Mouse (Mus musculus): ENCODE measurements around the gene Fam227b. TPM values are rescaled to one million over a fixed set of nuclear protein-coding genes. Genes with fewer than 3 reads are reported as not detected.

Gene Fam227b
- polyA plus RNA-seq, 1 experiment from 2014 or later: not detected

DNA sequence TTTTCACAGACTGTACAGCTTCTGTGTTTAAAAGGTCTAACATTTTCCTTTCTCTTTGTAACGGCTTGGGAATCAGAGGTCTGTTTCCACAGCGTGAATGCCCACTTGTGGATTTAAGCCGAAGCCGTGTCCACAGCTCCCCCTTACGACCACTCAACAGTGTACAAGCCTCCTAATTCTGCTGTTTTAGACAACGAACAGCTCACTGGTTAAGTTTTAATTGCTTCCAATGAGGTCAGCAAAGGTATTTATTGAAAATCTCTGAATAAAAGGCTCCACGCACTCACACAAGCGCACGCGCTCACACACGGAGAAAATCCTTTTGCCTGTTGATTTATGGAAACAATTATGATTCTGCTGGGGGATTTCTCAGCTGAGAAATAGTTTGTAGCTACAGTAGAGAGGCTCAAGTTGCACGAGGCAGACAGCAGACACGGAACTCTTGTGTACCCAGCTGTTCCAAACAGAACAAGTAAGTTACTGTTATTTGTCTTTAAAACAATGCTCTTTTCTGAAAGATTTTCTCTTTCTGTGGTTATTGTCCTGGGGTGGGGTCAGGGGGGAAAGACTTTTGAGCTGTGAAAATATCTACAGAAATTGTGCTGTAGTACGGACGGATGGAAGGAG lies 117.3 kb downstream of the Fam227b start, which contains the start of gene Fgf7:
Fgf7 (plus strand) TSS at position 280 of the 627 bp plus-strand sequence.
- Histone ChIP-seq H3K27ac (ENCODE audit: low read depth, low read length) (no peak within 1 kb of the TSS), H3K4me1 (replicated peaks; ENCODE audit: control insufficient read depth, insufficient read depth, low read length) (peaks cover 3% of the 10 kb centered on the region; the same call in 1 of the 2 replicates), H3K4me3 (ENCODE audit: low read depth, low read length) (no peak within 1 kb of the TSS), H3K27me3 (ENCODE audit: control insufficient read depth, insufficient read depth, low read length) (no peaks in the 10 kb centered on the region), H3K9ac (ENCODE audit: low read length) (no peak within 1 kb of the TSS), H3K9me3 (ENCODE audit: control insufficient read depth, low read length) (no peaks in the 10 kb centered on the region), H3K36me3 (ENCODE audit: control insufficient read depth, insufficient read depth, low read length) (no peaks in the 10 kb centered on the region), H3K4me2 (ENCODE audit: low read depth, low read length, severe bottlenecking) (no peak within 1 kb of the TSS)
- peak; percentile 54 for DNase-seq (ENCODE audit: low spot score)
- 60% methylated on average over 15 of the region's 15 CpGs for WGBS
- ATAC-seq (replicated peaks; ENCODE audit: low FRiP score): peak; percentile 67

DNA sequence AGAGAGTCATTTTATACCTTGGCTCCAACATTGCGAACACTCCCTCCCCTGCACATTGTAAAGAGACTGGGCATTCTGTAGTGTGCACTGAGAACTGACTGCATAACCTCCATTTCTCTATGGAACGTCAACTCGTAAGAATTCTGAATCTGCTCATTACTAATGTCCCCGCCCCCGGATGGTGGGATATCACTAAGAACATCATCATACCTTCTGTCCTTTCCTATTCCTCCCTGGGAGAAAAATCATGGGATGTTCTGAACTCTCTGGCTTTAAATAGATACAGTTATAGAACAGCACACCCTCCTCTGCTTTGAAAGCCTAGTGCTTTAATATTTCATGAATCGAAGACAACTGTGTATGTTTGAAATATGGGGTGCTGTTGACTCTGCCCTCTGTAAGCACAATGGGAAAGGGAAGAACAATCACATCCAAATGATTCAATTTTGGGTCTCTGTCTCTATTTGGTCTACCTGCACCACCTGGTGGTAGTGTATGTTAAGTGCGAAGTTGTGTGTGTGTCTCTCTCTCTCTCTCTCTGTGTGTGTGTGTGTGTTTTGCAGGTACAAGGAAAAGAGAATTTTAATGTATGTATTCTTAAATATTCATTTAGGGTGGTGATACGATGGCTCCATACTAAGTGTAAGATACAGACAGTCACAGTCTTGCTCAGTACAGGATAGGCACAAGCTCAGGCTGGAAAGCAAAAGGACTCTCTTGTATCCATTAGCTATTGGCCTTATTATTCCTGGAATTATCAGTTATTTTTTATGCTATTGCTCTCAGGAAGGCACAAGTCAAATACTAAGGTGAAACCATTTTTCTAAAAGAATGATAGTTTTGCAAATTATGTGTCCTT lies 118.5 kb downstream of the Fam227b start:
- H3K27ac ChIP-seq (ENCODE audit: low read depth, low read length): no peak overlapping the region
- peaks cover 2% of the 10 kb centered on the region; the same call in 1 of the 2 replicates for H3K4me1 ChIP-seq (replicated peaks; ENCODE audit: control insufficient read depth, insufficient read depth, low read length)
- H3K9me3 ChIP-seq (ENCODE audit: control insufficient read depth, low read length): no peaks in the 10 kb centered on the region
- no peak overlapping the region for H3K4me2 ChIP-seq (ENCODE audit: low read depth, low read length, severe bottlenecking)
- DNase-seq (ENCODE audit: low spot score) (no peak), ATAC-seq (replicated peaks; ENCODE audit: low FRiP score) (no peak)
- 87% methylated on average over 8 of the region's 8 CpGs for WGBS
- no peak overlapping the region for H3K4me3 ChIP-seq (ENCODE audit: low read depth, low read length)
- H3K36me3 ChIP-seq (ENCODE audit: control insufficient read depth, insufficient read depth, low read length): no peaks in the 10 kb centered on the region
- no peaks in the 10 kb centered on the region for H3K27me3 ChIP-seq (ENCODE audit: control insufficient read depth, insufficient read depth, low read length)
- no peak overlapping the region for H3K9ac ChIP-seq (ENCODE audit: low read length)

DNA sequence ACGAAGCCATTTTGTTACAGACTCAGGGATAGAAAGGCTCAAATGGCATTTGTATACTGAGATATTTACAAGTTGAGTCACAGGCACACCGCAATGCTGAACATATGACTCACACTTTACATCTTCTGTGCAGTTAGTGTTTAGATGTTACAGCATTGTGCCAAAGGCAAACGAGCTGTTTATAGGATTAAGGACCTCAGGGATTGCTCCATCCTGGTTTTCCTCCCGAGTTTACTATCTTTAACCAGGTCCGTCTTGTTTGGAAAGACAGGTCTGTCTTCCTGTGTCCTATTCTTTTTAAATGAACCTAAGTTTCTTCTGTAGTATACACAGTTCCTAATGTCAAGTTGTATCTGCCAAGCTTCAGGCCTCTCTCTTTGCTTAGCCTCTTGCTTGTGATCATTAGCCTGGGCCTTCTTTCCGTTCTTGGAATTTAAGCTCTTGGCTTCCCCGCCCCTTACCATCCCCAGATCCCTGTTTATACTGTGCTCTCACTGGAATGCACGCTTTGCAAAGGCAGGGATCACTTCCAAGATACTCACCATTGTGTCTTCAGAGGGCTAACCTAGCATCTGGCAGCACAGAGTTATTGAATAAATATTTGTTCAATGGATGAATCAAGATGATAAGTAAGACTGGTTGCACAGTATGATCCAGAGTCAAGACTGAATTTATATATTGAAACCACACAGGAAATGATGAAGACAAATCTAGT lies 120.5 kb downstream of the Fam227b start:
- 61% methylated on average over 8 of the region's 8 CpGs for WGBS
- no peak overlapping the region for H3K4me3 ChIP-seq (ENCODE audit: low read depth, low read length)
- H3K36me3 ChIP-seq (ENCODE audit: control insufficient read depth, insufficient read depth, low read length): no peaks in the 10 kb centered on the region
- no peaks in the 10 kb centered on the region for H3K4me1 ChIP-seq (replicated peaks; ENCODE audit: control insufficient read depth, insufficient read depth, low read length)
- H3K9me3 ChIP-seq (ENCODE audit: control insufficient read depth, low read length): no peaks in the 10 kb centered on the region
- no peak overlapping the region for H3K27ac ChIP-seq (ENCODE audit: low read depth, low read length)
- no peak overlapping the region for H3K9ac ChIP-seq (ENCODE audit: low read length)
- H3K27me3 ChIP-seq (ENCODE audit: control insufficient read depth, insufficient read depth, low read length): no peaks in the 10 kb centered on the region
- no peak overlapping the region for H3K4me2 ChIP-seq (ENCODE audit: low read depth, low read length, severe bottlenecking)
- ATAC-seq (replicated peaks; ENCODE audit: low FRiP score) (no peak), DNase-seq (ENCODE audit: low spot score) (no peak)

DNA sequence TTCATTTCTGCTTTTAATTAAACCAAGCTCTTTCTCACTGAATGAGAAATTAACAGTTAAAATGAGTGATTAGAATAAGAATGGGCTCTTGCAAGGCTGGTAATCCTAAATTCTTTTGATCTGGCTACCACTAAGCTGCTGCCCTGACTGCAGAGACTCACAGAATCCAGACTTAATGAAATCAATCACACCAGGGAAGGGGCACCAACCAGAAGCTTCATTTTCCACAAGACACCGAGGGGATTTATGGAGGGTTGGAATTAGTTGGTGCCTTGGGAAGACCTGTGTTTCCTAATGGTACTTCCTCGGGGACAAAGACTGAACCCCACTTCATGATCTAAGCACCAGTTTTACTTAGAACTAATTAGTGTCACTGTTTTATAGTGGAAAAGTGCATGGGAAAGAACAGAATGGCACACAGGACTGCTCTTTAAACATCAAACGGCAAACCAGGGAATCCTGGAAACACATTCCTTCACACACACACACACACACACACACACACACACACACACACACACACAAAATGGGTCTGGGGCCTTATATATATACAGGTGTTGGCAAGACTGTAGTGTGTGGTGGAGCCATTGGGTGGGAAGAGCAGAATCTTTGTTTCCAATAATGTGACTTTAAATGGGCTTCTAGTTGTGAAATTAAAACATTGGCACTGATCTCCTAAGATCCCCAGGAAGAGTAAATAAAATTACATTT lies 135.9 kb downstream of the Fam227b start:
- H3K27me3 ChIP-seq (ENCODE audit: control insufficient read depth, insufficient read depth, low read length): no peaks in the 10 kb centered on the region
- peak overlapping the region; percentile 53 for H3K27ac ChIP-seq (ENCODE audit: low read depth, low read length)
- H3K4me3 ChIP-seq (ENCODE audit: low read depth, low read length): no peak overlapping the region
- H3K9ac ChIP-seq (ENCODE audit: low read length): no peak overlapping the region
- H3K4me2 ChIP-seq (ENCODE audit: low read depth, low read length, severe bottlenecking): no peak overlapping the region
- peak; percentile 92 for ATAC-seq (replicated peaks; ENCODE audit: low FRiP score)
- DNase-seq (ENCODE audit: low spot score): peak; percentile 53
- peaks cover 10% of the 10 kb centered on the region; the same call in 1 of the 2 replicates for H3K4me1 ChIP-seq (replicated peaks; ENCODE audit: control insufficient read depth, insufficient read depth, low read length)
- no peaks in the 10 kb centered on the region for H3K9me3 ChIP-seq (ENCODE audit: control insufficient read depth, low read length)
- WGBS: 14% methylated on average over 3 of the region's 3 CpGs
- no peaks in the 10 kb centered on the region for H3K36me3 ChIP-seq (ENCODE audit: control insufficient read depth, insufficient read depth, low read length)

DNA sequence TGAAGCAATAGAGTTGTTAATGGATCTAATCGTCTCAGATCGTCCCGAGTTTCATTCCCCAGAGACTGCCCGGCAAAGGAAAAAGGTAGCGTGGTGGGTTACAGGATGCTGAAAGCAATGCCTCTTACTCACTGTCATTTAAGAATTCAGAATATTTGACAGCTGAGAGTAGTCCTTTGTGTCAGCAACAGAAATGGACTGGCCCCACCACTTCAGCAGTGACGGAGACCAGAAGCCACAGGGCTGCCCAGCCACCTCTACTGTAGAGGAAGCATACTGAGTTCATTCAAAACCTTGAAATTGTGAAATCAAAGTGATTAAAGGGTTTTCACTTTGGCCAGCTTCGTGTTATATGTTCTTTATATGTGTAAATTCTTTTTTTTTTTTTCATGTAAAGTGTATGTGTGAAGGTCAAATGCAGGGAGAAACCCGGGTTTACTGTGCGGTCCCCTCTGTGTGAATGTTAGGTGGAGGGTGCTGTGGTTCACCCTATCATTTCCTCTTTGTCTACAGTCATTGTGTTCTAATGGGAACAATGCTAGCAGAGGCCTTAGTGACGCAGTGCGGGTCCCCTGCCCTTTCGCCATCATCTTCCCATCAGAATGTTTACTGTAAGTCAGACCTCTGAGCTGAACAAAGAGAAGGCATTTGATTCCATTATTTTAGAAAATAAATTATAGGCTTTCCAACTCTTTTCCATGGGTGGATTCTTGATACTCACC lies 136.7 kb downstream of the Fam227b start:
- Histone ChIP-seq H3K9ac (ENCODE audit: low read length) (no peak overlapping the region), H3K27ac (ENCODE audit: low read depth, low read length) (no peak overlapping the region)

DNA sequence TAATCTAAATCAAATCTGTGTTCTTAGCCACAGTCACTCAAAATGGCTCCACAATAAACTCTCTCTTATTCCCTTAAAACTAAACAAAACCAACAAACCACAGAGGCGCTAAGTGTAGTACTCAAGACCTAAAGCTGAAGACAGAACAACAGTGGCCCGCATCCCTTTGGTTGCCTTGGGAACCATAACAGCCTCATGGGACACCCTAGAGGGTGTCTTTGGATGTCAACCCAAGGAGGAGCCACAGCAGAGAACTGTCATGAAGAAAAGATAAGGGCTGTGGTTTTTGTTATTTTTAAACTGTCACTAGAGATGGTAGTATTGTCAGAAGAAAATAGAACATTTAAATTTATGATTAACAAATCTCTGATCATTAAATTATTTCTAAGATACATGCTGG lies 145.1 kb downstream of the Fam227b start:
- Histone ChIP-seq H3K9ac (ENCODE audit: low read length) (no peak overlapping the region), H3K4me3 (ENCODE audit: low read depth, low read length) (no peak overlapping the region), H3K36me3 (ENCODE audit: control insufficient read depth, insufficient read depth, low read length) (no peaks in the 10 kb centered on the region), H3K4me2 (ENCODE audit: low read depth, low read length, severe bottlenecking) (no peak overlapping the region), H3K27me3 (ENCODE audit: control insufficient read depth, insufficient read depth, low read length) (no peaks in the 10 kb centered on the region), H3K4me1 (replicated peaks; ENCODE audit: control insufficient read depth, insufficient read depth, low read length) (no peaks in the 10 kb centered on the region), H3K27ac (ENCODE audit: low read depth, low read length) (no peak overlapping the region), H3K9me3 (ENCODE audit: control insufficient read depth, low read length) (no peaks in the 10 kb centered on the region)
- 70% methylated on average over 2 of the region's 2 CpGs for WGBS
- no peak for ATAC-seq (replicated peaks; ENCODE audit: low FRiP score)
- no peak for DNase-seq (ENCODE audit: low spot score)

More for the DNA sequence above, 136.7 kb downstream of the Fam227b start:
- no peak for DNase-seq (ENCODE audit: low spot score)
- no peak overlapping the region for H3K4me3 ChIP-seq (ENCODE audit: low read depth, low read length)
- H3K4me1 ChIP-seq (replicated peaks; ENCODE audit: control insufficient read depth, insufficient read depth, low read length): peaks cover 10% of the 10 kb centered on the region; the same call in 1 of the 2 replicates
- H3K9me3 ChIP-seq (ENCODE audit: control insufficient read depth, low read length): no peaks in the 10 kb centered on the region
- WGBS: 31% methylated on average over 12 of the region's 12 CpGs
- no peaks in the 10 kb centered on the region for H3K36me3 ChIP-seq (ENCODE audit: control insufficient read depth, insufficient read depth, low read length)
- H3K4me2 ChIP-seq (ENCODE audit: low read depth, low read length, severe bottlenecking): no peak overlapping the region
- peak; percentile 73 for ATAC-seq (replicated peaks; ENCODE audit: low FRiP score)
- no peaks in the 10 kb centered on the region for H3K27me3 ChIP-seq (ENCODE audit: control insufficient read depth, insufficient read depth, low read length)

DNA sequence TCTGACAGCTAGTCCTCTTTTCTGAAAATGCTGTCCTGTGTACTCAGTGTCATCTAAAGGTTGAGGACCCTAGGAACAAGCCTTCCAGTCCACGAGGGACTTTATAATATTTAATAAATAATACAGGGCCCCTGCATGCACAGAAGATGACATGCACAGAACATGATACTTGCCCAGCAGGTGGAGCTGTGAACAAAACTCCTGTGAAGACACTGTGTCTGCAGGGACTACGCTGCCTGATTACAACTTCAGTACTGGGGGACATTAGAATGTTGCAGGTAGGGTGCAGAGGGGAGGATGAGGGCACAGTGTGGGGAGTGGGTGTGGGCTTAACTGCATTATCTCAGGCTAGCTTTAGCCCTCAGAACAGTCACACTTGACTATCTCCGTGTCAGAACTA lies 145.7 kb downstream of the Fam227b start:
- 58% methylated on average over 3 of the region's 3 CpGs for WGBS
- peak; percentile 63; the same call in 1 of the 2 replicates for ATAC-seq (replicated peaks; ENCODE audit: low FRiP score)
- no peaks in the 10 kb centered on the region for H3K27me3 ChIP-seq (ENCODE audit: control insufficient read depth, insufficient read depth, low read length)

More for the DNA sequence above, 145.7 kb downstream of the Fam227b start:
- no peak overlapping the region for H3K4me3 ChIP-seq (ENCODE audit: low read depth, low read length)
- no peaks in the 10 kb centered on the region for H3K4me1 ChIP-seq (replicated peaks; ENCODE audit: control insufficient read depth, insufficient read depth, low read length)
- H3K36me3 ChIP-seq (ENCODE audit: control insufficient read depth, insufficient read depth, low read length): no peaks in the 10 kb centered on the region
- H3K9me3 ChIP-seq (ENCODE audit: control insufficient read depth, low read length): no peaks in the 10 kb centered on the region
- no peak overlapping the region for H3K27ac ChIP-seq (ENCODE audit: low read depth, low read length)
- DNase-seq (ENCODE audit: low spot score): peak; percentile 55
- H3K4me2 ChIP-seq (ENCODE audit: low read depth, low read length, severe bottlenecking): no peak overlapping the region
- H3K9ac ChIP-seq (ENCODE audit: low read length): no peak overlapping the region
